Mouse (Mus musculus): ENCODE data around the gene Wsb2. TPM values are rescaled to one million over a fixed set of nuclear protein-coding genes. Genes with fewer than 3 reads are reported as not detected.
"Not testable (repeated sequence)": the region's sequence is repeated elsewhere in the genome, so short reads cannot be mapped to it uniquely, and the experiment has no call there.

Wsb2 gene
- polyA plus RNA-seq, 1 experiment = 205 TPM

DNA sequence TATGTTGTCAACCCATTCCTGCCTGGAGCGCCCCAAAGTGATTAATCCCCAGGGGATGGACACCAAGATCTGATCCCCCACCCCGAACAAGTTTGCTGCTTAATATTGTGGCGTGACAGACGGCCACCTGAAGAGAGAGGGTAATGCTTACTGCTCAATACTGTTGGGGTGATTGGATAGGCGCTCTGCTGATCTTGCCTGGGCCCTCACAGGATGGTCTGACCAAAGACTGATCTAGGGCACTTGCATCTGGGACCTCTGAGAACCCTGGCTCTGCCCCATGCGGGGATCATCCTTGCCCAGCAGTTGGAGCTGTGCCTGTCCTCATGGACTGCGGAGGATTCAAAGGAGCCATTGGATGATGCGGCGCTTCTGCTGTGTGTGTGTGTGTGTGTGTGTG, 33.4 kb upstream of the Wsb2 start:
- Histone ChIP-seq H3K27ac (ENCODE audit: insufficient read depth, low read depth, low read length) (no peak overlapping the region), H3K27me3 (replicated peaks; ENCODE audit: control insufficient read depth, insufficient read depth, low read length) (no peaks in the 10 kb centered on the region), H3K4me1 (ENCODE audit: control insufficient read depth, insufficient read depth, low read length) (no peaks in the 10 kb centered on the region), H3K36me3 (ENCODE audit: control insufficient read depth, insufficient read depth, low read length) (no peaks in the 10 kb centered on the region), H3K4me3 (ENCODE audit: insufficient read depth, low read depth, low read length) (no peak overlapping the region)
- DNase-seq = no peak
- WGBS = 96% methylated on average over 9 of the region's 9 CpGs
- TF ChIP-seq POLR2A (IDR thresholded peaks at IDR 0.05; ENCODE audit: low read depth, low read length) (no peak), CTCF (conservative IDR thresholded peaks at IDR 0.05; ENCODE audit: insufficient read depth, insufficient read length, low read depth, low read length) (no peak)

- no peak overlapping the region for H3K4me3 ChIP-seq (ENCODE audit: insufficient read depth, low read depth, low read length)
- 71% methylated on average over 6 of the region's 6 CpGs for WGBS
- H3K27me3 ChIP-seq (replicated peaks; ENCODE audit: control insufficient read depth, insufficient read depth, low read length) = no peaks in the 10 kb centered on the region
- DNase-seq = no peak
- TF ChIP-seq CTCF (conservative IDR thresholded peaks at IDR 0.05; ENCODE audit: insufficient read depth, insufficient read length, low read depth, low read length) = no peak
- TF ChIP-seq POLR2A (IDR thresholded peaks at IDR 0.05; ENCODE audit: low read depth, low read length) = no peak
- H3K27ac ChIP-seq (ENCODE audit: insufficient read depth, low read depth, low read length) = no peak overlapping the region
- no peaks in the 10 kb centered on the region for H3K4me1 ChIP-seq (ENCODE audit: control insufficient read depth, insufficient read depth, low read length)
- no peaks in the 10 kb centered on the region for H3K36me3 ChIP-seq (ENCODE audit: control insufficient read depth, insufficient read depth, low read length)
Measured at GRCm38 (mm10) chr5:117326408-117326807, 30.7 kb upstream of the Wsb2 start.

DNA sequence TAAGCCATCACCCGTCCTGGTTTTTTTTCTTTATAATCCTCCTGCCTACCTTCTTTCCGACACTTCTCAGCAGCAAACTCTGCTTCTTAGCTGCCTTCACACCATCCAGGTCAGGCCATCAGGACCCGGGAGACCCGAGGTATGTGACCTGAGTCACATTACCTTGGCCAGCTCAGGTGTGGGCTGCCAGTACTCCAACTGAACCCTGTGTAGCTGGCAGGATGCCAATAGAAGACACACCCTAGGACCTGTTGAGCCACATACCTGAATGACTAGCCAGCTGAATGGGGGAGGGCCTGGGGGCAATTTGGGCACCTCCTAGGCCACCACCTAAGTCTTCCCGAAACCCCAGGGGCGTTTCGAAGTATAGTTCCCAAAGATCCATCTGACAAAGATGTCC, 26.6 kb upstream of the Wsb2 start:
- Histone ChIP-seq H3K4me3 (ENCODE audit: insufficient read depth, low read depth, low read length) (no peak overlapping the region), H3K27ac (ENCODE audit: insufficient read depth, low read depth, low read length) (no peak overlapping the region), H3K36me3 (ENCODE audit: control insufficient read depth, insufficient read depth, low read length) (no peaks in the 10 kb centered on the region), H3K27me3 (replicated peaks; ENCODE audit: control insufficient read depth, insufficient read depth, low read length) (no peaks in the 10 kb centered on the region), H3K4me1 (ENCODE audit: control insufficient read depth, insufficient read depth, low read length) (no peaks in the 10 kb centered on the region)
- peak; percentile 39 for DNase-seq
- no peak for TF ChIP-seq POLR2A (IDR thresholded peaks at IDR 0.05; ENCODE audit: low read depth, low read length)
- no peak for TF ChIP-seq CTCF (conservative IDR thresholded peaks at IDR 0.05; ENCODE audit: insufficient read depth, insufficient read length, low read depth, low read length)
- 73% methylated on average over 7 of the region's 7 CpGs for WGBS

DNA sequence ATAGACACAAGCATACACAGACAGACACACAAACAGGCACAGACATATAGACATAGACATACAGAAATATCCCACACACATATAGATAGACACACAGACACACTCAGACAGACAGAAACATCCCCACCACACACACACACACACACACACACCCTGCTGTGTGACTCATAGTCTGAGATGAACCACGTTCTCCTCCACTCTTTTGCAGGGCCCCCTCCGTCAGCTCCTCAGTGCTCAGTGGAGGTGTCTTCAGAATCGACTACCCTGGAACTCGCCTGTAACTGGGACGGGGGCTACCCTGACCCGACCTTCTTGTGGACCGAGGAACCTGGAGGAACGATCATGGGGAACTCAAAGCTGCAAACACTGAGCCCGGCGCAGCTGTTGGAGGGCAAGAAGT, 19.1 kb upstream of the Wsb2 start:
- Histone ChIP-seq H3K27me3 (replicated peaks; ENCODE audit: control insufficient read depth, insufficient read depth, low read length) (no peaks in the 10 kb centered on the region), H3K4me3 (ENCODE audit: insufficient read depth, low read depth, low read length) (no peak overlapping the region), H3K36me3 (ENCODE audit: control insufficient read depth, insufficient read depth, low read length) (peaks cover 1% of the 10 kb centered on the region; the same call in 1 of the 2 replicates), H3K27ac (ENCODE audit: insufficient read depth, low read depth, low read length) (no peak overlapping the region), H3K4me1 (ENCODE audit: control insufficient read depth, insufficient read depth, low read length) (no peaks in the 10 kb centered on the region)
- 88% methylated on average over 10 of the region's 10 CpGs for WGBS
- TF ChIP-seq CTCF (conservative IDR thresholded peaks at IDR 0.05; ENCODE audit: insufficient read depth, insufficient read length, low read depth, low read length) (no peak), POLR2A (IDR thresholded peaks at IDR 0.05; ENCODE audit: low read depth, low read length) (no peak)
- DNase-seq = no peak

GRCm38 (mm10) chr5:117338503-117338902, 18.6 kb upstream of the Wsb2 start:
- Histone ChIP-seq H3K27me3 (replicated peaks; ENCODE audit: control insufficient read depth, insufficient read depth, low read length) (no peaks in the 10 kb centered on the region), H3K4me3 (ENCODE audit: insufficient read depth, low read depth, low read length) (no peak overlapping the region), H3K4me1 (ENCODE audit: control insufficient read depth, insufficient read depth, low read length) (no peaks in the 10 kb centered on the region), H3K36me3 (ENCODE audit: control insufficient read depth, insufficient read depth, low read length) (peaks cover 1% of the 10 kb centered on the region; the same call in 1 of the 2 replicates), H3K27ac (ENCODE audit: insufficient read depth, low read depth, low read length) (no peak overlapping the region)
- TF ChIP-seq POLR2A (IDR thresholded peaks at IDR 0.05; ENCODE audit: low read depth, low read length) = no peak
- 86% methylated on average over 8 of the region's 8 CpGs for WGBS
- DNase-seq = no peak

- H3K27ac ChIP-seq (ENCODE audit: insufficient read depth, low read depth, low read length) = no peak overlapping the region
- H3K27me3 ChIP-seq (replicated peaks; ENCODE audit: control insufficient read depth, insufficient read depth, low read length) = no peaks in the 10 kb centered on the region
- no peak for TF ChIP-seq CTCF (conservative IDR thresholded peaks at IDR 0.05; ENCODE audit: insufficient read depth, insufficient read length, low read depth, low read length)
- TF ChIP-seq POLR2A (IDR thresholded peaks at IDR 0.05; ENCODE audit: low read depth, low read length) = no peak
- H3K4me1 ChIP-seq (ENCODE audit: control insufficient read depth, insufficient read depth, low read length) = no peaks in the 10 kb centered on the region
- H3K36me3 ChIP-seq (ENCODE audit: control insufficient read depth, insufficient read depth, low read length) = peaks cover 1% of the 10 kb centered on the region; the same call in 1 of the 2 replicates
- no peak overlapping the region for H3K4me3 ChIP-seq (ENCODE audit: insufficient read depth, low read depth, low read length)
- no peak for DNase-seq
- 91% methylated on average over 6 of the region's 6 CpGs for WGBS
Measured at GRCm38 (mm10) chr5:117340081-117340480, 17.0 kb upstream of the Wsb2 start.

- 64% methylated on average over 6 of the region's 6 CpGs for WGBS
- Histone ChIP-seq H3K4me1 (ENCODE audit: control insufficient read depth, insufficient read depth, low read length) (no peaks in the 10 kb centered on the region), H3K4me3 (ENCODE audit: insufficient read depth, low read depth, low read length) (no peak overlapping the region), H3K27me3 (replicated peaks; ENCODE audit: control insufficient read depth, insufficient read depth, low read length) (no peaks in the 10 kb centered on the region), H3K27ac (ENCODE audit: insufficient read depth, low read depth, low read length) (no peak overlapping the region), H3K36me3 (ENCODE audit: control insufficient read depth, insufficient read depth, low read length) (peaks cover under 1% of the 10 kb centered on the region; the same call in 1 of the 2 replicates)
- TF ChIP-seq POLR2A (IDR thresholded peaks at IDR 0.05; ENCODE audit: low read depth, low read length) (no peak), CTCF (conservative IDR thresholded peaks at IDR 0.05; ENCODE audit: insufficient read depth, insufficient read length, low read depth, low read length) (no peak)
- no peak for DNase-seq
Measured at GRCm38 (mm10) chr5:117341896-117342295, 15.2 kb upstream of the Wsb2 start.

GRCm38 (mm10) chr5:117344496-117344895, 12.6 kb upstream of the Wsb2 start:
- not testable (repeated sequence) for H3K4me3 ChIP-seq (ENCODE audit: insufficient read depth, low read depth, low read length); H3K27ac ChIP-seq (ENCODE audit: insufficient read depth, low read depth, low read length); DNase-seq; H3K4me1 ChIP-seq (ENCODE audit: control insufficient read depth, insufficient read depth, low read length); H3K36me3 ChIP-seq (ENCODE audit: control insufficient read depth, insufficient read depth, low read length); H3K27me3 ChIP-seq (replicated peaks; ENCODE audit: control insufficient read depth, insufficient read depth, low read length)
- WGBS = 92% methylated on average over 5 of the region's 5 CpGs
